Mouse (Mus musculus) kidney, embryonic 15.5 days (tissue): ENCODE data around the gene Manba. TPM values are rescaled to one million over a fixed set of nuclear protein-coding genes. Genes with fewer than 3 reads are reported as not detected.
A peak's percentile ranks its signal among the peaks of the same experiment; 100 is the strongest.
"Not testable (repeated sequence)": the region's sequence is repeated elsewhere in the genome, so short reads cannot be mapped to it uniquely, and the experiment has no call there.

Source experiments
- ATAC-seq: fragments of 200-750 bp; cut with Nextera tagmentation; replicated peaks from 2 replicates; pipeline ENCODE4 v1.8.0; 2017; ENCODE audit warnings: moderate TSS enrichment; ENCODE audit not compliant: low FRiP score
- H3K27ac ChIP-seq: fragments of 300-500 bp; sonication (generic); 2 replicates; pipeline ENCODE4 v1.5.1; 2015; ENCODE audit warnings: mild to moderate bottlenecking, inconsistent platforms
- H3K27me3 ChIP-seq: fragments of 300-500 bp; sonication (generic); 2 replicates; pipeline ENCODE4 v1.6.1; 2015; ENCODE audit warnings: inconsistent platforms
- H3K36me3 ChIP-seq: fragments of 300-500 bp; sonication (generic); 2 replicates; pipeline ENCODE4 v1.6.1; 2015; ENCODE audit warnings: inconsistent platforms
- H3K4me1 ChIP-seq: fragments of 300-500 bp; sonication (generic); 2 replicates; pipeline ENCODE4 v1.6.1; 2015; ENCODE audit warnings: inconsistent platforms
- H3K4me2 ChIP-seq: fragments of 300-500 bp; sonication (generic); 2 replicates; pipeline ENCODE4 v1.6.1; 2015; ENCODE audit warnings: moderate library complexity, mild to moderate bottlenecking, inconsistent platforms
- H3K4me3 ChIP-seq: fragments of 300-500 bp; sonication (generic); replicated peaks from 2 replicates; pipeline ENCODE4 v1.5.1; 2015; ENCODE audit warnings: mild to moderate bottlenecking, inconsistent platforms
- H3K9ac ChIP-seq: fragments of 300-500 bp; sonication (generic); 2 replicates; pipeline ENCODE4 v1.6.1; 2015; ENCODE audit warnings: mild to moderate bottlenecking, inconsistent platforms
- H3K9me3 ChIP-seq: fragments of 300-500 bp; sonication (generic); replicated peaks from 2 replicates; pipeline ENCODE4 v1.6.1; 2016; ENCODE audit warnings: inconsistent platforms
- WGBS: fragments of 180-500 bp; shearing (Covaris S2); methylation state at CpG from one replicate; pipeline ENCODE4 v1.1.7; 2015; ENCODE audit warnings: mixed read lengths; 5-methylcytosine and 5-hydroxymethylcytosine counted together
- polyA plus RNA-seq: library from polyadenylated mRNA; unstranded; fragments of >200 nt; fragmentation: Nextera tagmentation; extraction: Ambion mirVana; gene quantifications from 2 replicates; pipeline ENCODE4 v1.2.1, GENCODE M21; 2015

Manba gene
- polyA plus RNA-seq, 1 experiment from 2014 or later, result 24.2 TPM

- Histone ChIP-seq H3K4me2 (no peak overlapping the region), H3K36me3 (no peaks in the 10 kb centered on the region), H3K27me3 (no peaks in the 10 kb centered on the region), H3K9ac (no peak overlapping the region), H3K9me3 (no peaks in the 10 kb centered on the region), H3K27ac (no peak overlapping the region), H3K4me1 (0 out of 2 replicates have a peak, but pooled peaks cover 2% of the 10 kb centered on the region), H3K4me3 (no peak overlapping the region)
- 69% methylated on average over 11 of the region's 11 CpGs for WGBS
- no peak for ATAC-seq
Observed at GRCm38 (mm10) chr3:135513270-135513669, 27.9 kb downstream of the Manba start.

GRCm38 (mm10) chr3:135513800-135514425 is 28.5 kb downstream of the Manba start:
- no peak overlapping the region for H3K4me2 ChIP-seq
- no peaks in the 10 kb centered on the region for H3K27me3 ChIP-seq
- H3K9me3 ChIP-seq, result no peaks in the 10 kb centered on the region
- ATAC-seq, result no peak
- 0 out of 2 replicates have a peak, but pooled peaks cover 2% of the 10 kb centered on the region for H3K4me1 ChIP-seq
- no peaks in the 10 kb centered on the region for H3K36me3 ChIP-seq
- WGBS, result 81% methylated on average over 14 of the region's 14 CpGs
- H3K27ac ChIP-seq, result no peak overlapping the region
- H3K9ac ChIP-seq, result no peak overlapping the region
- no peak overlapping the region for H3K4me3 ChIP-seq

GRCm38 (mm10) chr3:135515246-135515645 is 29.8 kb downstream of the Manba start:
- H3K36me3 ChIP-seq, result no peaks in the 10 kb centered on the region
- no peak overlapping the region for H3K4me3 ChIP-seq
- H3K9ac ChIP-seq, result no peak overlapping the region
- H3K9me3 ChIP-seq, result no peaks in the 10 kb centered on the region
- H3K27me3 ChIP-seq, result no peaks in the 10 kb centered on the region
- no peak overlapping the region for H3K4me2 ChIP-seq
- no peak for ATAC-seq
- H3K4me1 ChIP-seq, result 0 out of 2 replicates have a peak, but pooled peaks cover 8% of the 10 kb centered on the region
- WGBS, result 85% methylated on average over 5 of the region's 5 CpGs
- no peak overlapping the region for H3K27ac ChIP-seq

GRCm38 (mm10) chr3:135516891-135517290 is 31.5 kb downstream of the Manba start:
- Histone ChIP-seq H3K4me2 (no peak overlapping the region), H3K9ac (no peak overlapping the region), H3K9me3 (no peaks in the 10 kb centered on the region), H3K36me3 (no peaks in the 10 kb centered on the region), H3K27ac (no peak overlapping the region), H3K4me1 (peaks cover 5% of the 10 kb centered on the region; the same call in 1 of the 2 replicates), H3K4me3 (no peak overlapping the region), H3K27me3 (no peaks in the 10 kb centered on the region)
- ATAC-seq, result peak; percentile 27; the same call in 1 of the 2 replicates
- WGBS, result 59% methylated on average over 6 of the region's 6 CpGs

- no peaks in the 10 kb centered on the region for H3K27me3 ChIP-seq
- WGBS, result 83% methylated on average over 5 of the region's 5 CpGs
- H3K4me2 ChIP-seq, result no peak overlapping the region
- no peaks in the 10 kb centered on the region for H3K36me3 ChIP-seq
- peaks cover 16% of the 10 kb centered on the region for H3K4me1 ChIP-seq
- H3K9ac ChIP-seq, result no peak overlapping the region
- no peak overlapping the region for H3K27ac ChIP-seq
- H3K9me3 ChIP-seq, result no peaks in the 10 kb centered on the region
- no peak overlapping the region for H3K4me3 ChIP-seq
- ATAC-seq, result no peak; the same call in 1 of the 2 replicates
Observed at GRCm38 (mm10) chr3:135518882-135519281, 33.5 kb downstream of the Manba start.

GRCm38 (mm10) chr3:135519584-135519983 is 34.2 kb downstream of the Manba start:
- Histone ChIP-seq H3K9me3 (no peaks in the 10 kb centered on the region), H3K27ac (no peak overlapping the region), H3K9ac (no peak overlapping the region), H3K4me2 (no peak overlapping the region), H3K27me3 (no peaks in the 10 kb centered on the region), H3K4me3 (no peak overlapping the region), H3K36me3 (no peaks in the 10 kb centered on the region), H3K4me1 (peaks cover 21% of the 10 kb centered on the region)
- 48% methylated on average over 6 of the region's 6 CpGs for WGBS
- ATAC-seq, result no peak

- 35% methylated on average over 4 of the region's 4 CpGs for WGBS
- peak; percentile 49 for ATAC-seq
- Histone ChIP-seq H3K36me3 (no peaks in the 10 kb centered on the region), H3K9ac (no peak overlapping the region), H3K9me3 (no peaks in the 10 kb centered on the region), H3K4me1 (peaks cover 21% of the 10 kb centered on the region), H3K4me3 (no peak overlapping the region), H3K27me3 (no peaks in the 10 kb centered on the region), H3K27ac (peak overlapping the region; percentile 75), H3K4me2 (peak overlapping the region; percentile 24; the same call in 1 of the 2 replicates)
Observed at GRCm38 (mm10) chr3:135521963-135522362, 36.6 kb downstream of the Manba start.

GRCm38 (mm10) chr3:135522618-135523355 is 37.4 kb downstream of the Manba start:
- Histone ChIP-seq H3K4me3 (no peak overlapping the region), H3K27ac (peak overlapping the region; percentile 75), H3K27me3 (no peaks in the 10 kb centered on the region), H3K9me3 (no peaks in the 10 kb centered on the region), H3K4me1 (peaks cover 21% of the 10 kb centered on the region), H3K9ac (no peak overlapping the region), H3K36me3 (no peaks in the 10 kb centered on the region), H3K4me2 (peak overlapping the region; percentile 24)
- 50% methylated on average over 16 of the region's 16 CpGs for WGBS
- peak; percentile 52; the same call in 1 of the 2 replicates for ATAC-seq

- not testable (repeated sequence) for H3K4me2 ChIP-seq, H3K4me3 ChIP-seq, H3K27me3 ChIP-seq, H3K9me3 ChIP-seq, H3K36me3 ChIP-seq, H3K9ac ChIP-seq
- peaks cover 16% of the 10 kb centered on the region for H3K4me1 ChIP-seq
- whole genome bisulfite sequencing, result 32% methylated on average over 2 of the region's 2 CpGs
- ATAC-seq, result peak; percentile 85
- H3K27ac ChIP-seq, result 0 out of 2 replicates have a peak overlapping the region, but pooled peaks have one; percentile 16
Observed at GRCm38 (mm10) chr3:135524900-135525299, 39.5 kb downstream of the Manba start.

- Histone ChIP-seq H3K4me1 (no peaks in the 10 kb centered on the region), H3K9me3 (no peaks in the 10 kb centered on the region)
- WGBS, result 90% methylated on average over 7 of the region's 7 CpGs
Observed at GRCm38 (mm10) chr3:135529670-135530069, 44.3 kb downstream of the Manba start.

GRCm38 (mm10) chr3:135531762-135532161 is 46.4 kb downstream of the Manba start:
- WGBS, result 51% methylated on average over 2 of the region's 2 CpGs
- no peaks in the 10 kb centered on the region for H3K4me1 ChIP-seq
- H3K4me2 ChIP-seq, result no peak overlapping the region
- H3K9ac ChIP-seq, result no peak overlapping the region
- H3K27me3 ChIP-seq, result no peaks in the 10 kb centered on the region
- no peak overlapping the region for H3K27ac ChIP-seq
- H3K36me3 ChIP-seq, result no peaks in the 10 kb centered on the region
- no peaks in the 10 kb centered on the region for H3K9me3 ChIP-seq
- H3K4me3 ChIP-seq, result no peak overlapping the region
- ATAC-seq, result no peak

More at GRCm38 (mm10) chr3:135529670-135530069, 44.3 kb downstream of the Manba start:
- H3K36me3 ChIP-seq, result no peaks in the 10 kb centered on the region
- no peak overlapping the region for H3K4me3 ChIP-seq
- no peak overlapping the region for H3K4me2 ChIP-seq
- no peak overlapping the region for H3K27ac ChIP-seq
- H3K9ac ChIP-seq, result no peak overlapping the region
- no peak for ATAC-seq
- H3K27me3 ChIP-seq, result no peaks in the 10 kb centered on the region

- Histone ChIP-seq H3K27ac (no peak overlapping the region), H3K36me3 (no peaks in the 10 kb centered on the region), H3K9ac (no peak overlapping the region), H3K9me3 (no peaks in the 10 kb centered on the region), H3K4me1 (no peaks in the 10 kb centered on the region), H3K4me2 (no peak overlapping the region), H3K27me3 (no peaks in the 10 kb centered on the region), H3K4me3 (no peak overlapping the region)
- ATAC-seq, result no peak
- 78% methylated on average over 4 of the region's 5 CpGs for WGBS
Observed at GRCm38 (mm10) chr3:135534103-135534502, 48.7 kb downstream of the Manba start.
